Mouse (Mus musculus) CH12.LX (cell line): ENCODE measurements around the gene Mroh8.

Experiments
- BHLHE40 ChIP-seq: IDR thresholded peaks from 2 replicates; pipeline ENCODE4 v1.6.1; 2011; ENCODE audit warnings: mild to moderate bottlenecking, low read depth, low read length, improper control_type of control experiment
- CHD2 ChIP-seq: IDR thresholded peaks from 2 replicates; pipeline ENCODE4 v1.6.1; 2011; ENCODE audit warnings: low read length, improper control_type of control experiment
- CTCF ChIP-seq, 2 experiments: IDR thresholded peaks in 1 of 2; conservative IDR thresholded peaks in 1 of 2; 2 replicates each; pipeline ENCODE4 v1.5.1; 2011 to 2012; ENCODE audit warnings: low read depth in 2 of 2, low read length in 2 of 2, improper control_type of control experiment in 1 of 2, inconsistent platforms in 1 of 2, mild to moderate bottlenecking in 1 of 2, moderate library complexity in 1 of 2
- EP300 ChIP-seq: IDR thresholded peaks from 2 replicates; pipeline ENCODE4 v1.6.1; 2011; ENCODE audit warnings: low read length, improper control_type of control experiment
- ETS1 ChIP-seq: conservative IDR thresholded peaks from 2 replicates; pipeline ENCODE4 v1.6.1; 2012; ENCODE audit warnings: low read depth, mild to moderate bottlenecking, inconsistent platforms, low read length, improper control_type of control experiment, moderate library complexity
- HCFC1 ChIP-seq: IDR thresholded peaks from 2 replicates; pipeline ENCODE4 v1.6.1; 2012; ENCODE audit warnings: low read depth, mild to moderate bottlenecking, inconsistent platforms, low read length, improper control_type of control experiment
- MAX ChIP-seq: IDR thresholded peaks from 2 replicates; pipeline ENCODE4 v1.6.1; 2011; ENCODE audit warnings: low read length, improper control_type of control experiment
- POLR2A ChIP-seq: IDR thresholded peaks from 2 replicates; pipeline ENCODE4 v1.6.1; 2011; ENCODE audit warnings: low read depth, mild to moderate bottlenecking, improper control_type of control experiment, low read length
- RAD21 ChIP-seq: IDR thresholded peaks from 2 replicates; pipeline ENCODE4 v1.6.1; 2011; ENCODE audit warnings: low read depth, mild to moderate bottlenecking, low read length, improper control_type of control experiment, moderate library complexity
- SMC3 ChIP-seq: IDR thresholded peaks from 2 replicates; pipeline ENCODE4 v1.6.1; 2011; ENCODE audit warnings: low read depth, low read length, improper control_type of control experiment
- TCF12 ChIP-seq: IDR thresholded peaks from 2 replicates; pipeline ENCODE4 v1.6.1; 2014; ENCODE audit warnings: low read depth, mild to moderate bottlenecking, inconsistent platforms, low read length, improper control_type of control experiment
- ZNF384 ChIP-seq: IDR thresholded peaks from 2 replicates; pipeline ENCODE4 v1.6.1; 2012; ENCODE audit warnings: low read depth, low read length, improper control_type of control experiment, inconsistent platforms

DNA sequence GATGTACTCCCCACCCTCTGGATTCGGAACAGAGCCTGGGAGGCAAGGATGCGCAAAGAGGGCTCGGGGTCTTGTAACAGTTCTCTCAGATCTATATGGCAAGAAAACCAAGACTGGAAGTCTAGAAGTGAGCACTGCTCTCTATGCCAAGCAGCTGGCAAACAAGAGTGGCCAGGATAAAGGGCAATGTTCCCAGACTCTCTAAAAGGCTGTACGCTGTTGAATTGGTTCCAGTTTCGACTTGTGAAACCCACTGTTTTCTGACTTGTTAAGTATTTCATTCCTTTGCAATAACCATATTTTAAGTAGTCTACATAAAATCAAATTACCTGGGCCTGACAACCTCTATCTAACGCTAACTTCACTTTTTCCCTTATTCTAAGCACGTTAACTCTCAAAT lies 67.6 kb downstream of the Mroh8 start:
- no peak for TF ChIP-seq HCFC1
- TF ChIP-seq TCF12: no peak
- TF ChIP-seq MAX: no peak
- TF ChIP-seq CTCF (conservative IDR thresholded peaks at IDR 0.05 in 1 of 2, IDR thresholded peaks at IDR 0.05 in 1 of 2; ENCODE audit: low read depth in 2 of 2, low read length in 2 of 2): no peak
- TF ChIP-seq ETS1: no peak
- no peak for TF ChIP-seq POLR2A
- TF ChIP-seq EP300: no peak
- no peak for TF ChIP-seq BHLHE40
- no peak for TF ChIP-seq RAD21
- TF ChIP-seq CHD2: no peak
- no peak for TF ChIP-seq SMC3
- no peak for TF ChIP-seq ZNF384
